Mouse (Mus musculus) gastrocnemius, adult 18-20 months (tissue): ENCODE measurements around the gene Rrp7a. TPM values are rescaled to one million over a fixed set of nuclear protein-coding genes. Genes with fewer than 3 reads are reported as not detected.
A peak's percentile ranks its signal among the peaks of the same experiment; 100 is the strongest.

ENCODE experiments used
- DNase-seq: peaks from one replicate; pipeline ENCODE4 v3.0.0; 2021; ENCODE audit warnings: low spot score
- long read RNA-seq, 2 experiments: library from polyadenylated mRNA; stranded (forward); transcript quantifications; one replicate each; pipeline ENCODE4 v2.0.0; 2021
- total RNA-seq, 2 experiments: library from RNA; stranded (reverse); gene quantifications; 2 replicates each; pipeline ENCODE4 v1.2.3; 2021

Gene Rrp7a
- total RNA-seq, result 10 to 100 TPM; 37.4 to 46.5 TPM
- long read RNA-seq, experiment 1, full-length matches to known transcripts, result 76 of 84 reads
- long read RNA-seq, experiment 1, partial matches to known transcripts, result 3 of 84 reads
- long read RNA-seq, experiment 1, other reads (novel, unspliced or antisense), result 5 of 84 reads
- long read RNA-seq, experiment 2, full-length matches to known transcripts, result 63 of 69 reads
- long read RNA-seq, experiment 2, partial matches to known transcripts, result 1 of 69 reads
- long read RNA-seq, experiment 2, other reads (novel, unspliced or antisense), result 5 of 69 reads

- DNase-seq, result peak; percentile 95
Measured at GRCm38 (mm10) chr15:83122566-83123145, at the start of gene Rrp7a. Gene Rrp7a, minus strand, starts transcription at chr15:83122801.

- peak; percentile 96 for DNase-seq
Measured at GRCm38 (mm10) chr15:83171712-83172481, 49.3 kb upstream of the Rrp7a start.

GRCm38 (mm10) chr15:83170956-83171659 lies 48.5 kb upstream of the Rrp7a start:
- DNase-seq, result no peak

GRCm38 (mm10) chr15:83169772-83170722 lies 47.4 kb upstream of the Rrp7a start:
- DNase-seq, result no peak

GRCm38 (mm10) chr15:83168875-83169771 lies 46.5 kb upstream of the Rrp7a start:
- no peak for DNase-seq

GRCm38 (mm10) chr15:83168311-83168710 lies 45.7 kb upstream of the Rrp7a start:
- no peak for DNase-seq

- DNase-seq, result no peak
Measured at GRCm38 (mm10) chr15:83167550-83168065, 45.0 kb upstream of the Rrp7a start.

GRCm38 (mm10) chr15:83167126-83167525 lies 44.5 kb upstream of the Rrp7a start:
- no peak for DNase-seq

GRCm38 (mm10) chr15:83166642-83167041 lies 44.0 kb upstream of the Rrp7a start:
- peak; percentile 31 for DNase-seq

GRCm38 (mm10) chr15:83165526-83166315 lies 43.1 kb upstream of the Rrp7a start:
- no peak for DNase-seq

- peak; percentile 64 for DNase-seq
Measured at GRCm38 (mm10) chr15:83164971-83165471, 42.4 kb upstream of the Rrp7a start.

- DNase-seq, result no peak
Measured at GRCm38 (mm10) chr15:83162818-83163485, 40.4 kb upstream of the Rrp7a start.

- no peak for DNase-seq
Measured at GRCm38 (mm10) chr15:83162001-83162400, 39.4 kb upstream of the Rrp7a start.

GRCm38 (mm10) chr15:83161062-83161748 lies 38.6 kb upstream of the Rrp7a start:
- DNase-seq, result no peak

GRCm38 (mm10) chr15:83160561-83160960 lies 38.0 kb upstream of the Rrp7a start:
- DNase-seq, result no peak

GRCm38 (mm10) chr15:83159823-83160222 lies 37.2 kb upstream of the Rrp7a start:
- no peak for DNase-seq

GRCm38 (mm10) chr15:83158587-83159160 lies 36.1 kb upstream of the Rrp7a start:
- no peak for DNase-seq
